Mouse (Mus musculus): Measurements from ENCODE around the gene Tkfc. TPM values are rescaled to one million over a fixed set of nuclear protein-coding genes. Genes with fewer than 3 reads are reported as not detected.

The Tkfc gene
- total RNA-seq, 4 experiments from 2014 or later = 20.6 to 22.2 (median 21.3) TPM

Other genes with a start within 250 kb of the Tkfc start
- gene Syt7, start 216.6 kb downstream of the Tkfc start, total RNA-seq (2022) = 10 to 100 TPM; 32.9 to 54.6 (median 44.5) TPM
- gene Lrrc10b, start 148.2 kb downstream of the Tkfc start, total RNA-seq (2022) = 1 to 10 TPM; 2.6 to 3.8 (median 3.5) TPM
- gene Ppp1r32, start 122.7 kb downstream of the Tkfc start, total RNA-seq (2022) = 1 to 10 TPM in 2 of 4 experiments, under 1 TPM in 2; 0.52 to 2.2 (median 1.0) TPM
- gene Cpsf7, start 80.4 kb downstream of the Tkfc start, total RNA-seq (2022) = 10 to 100 TPM; 46.9 to 89.6 (median 65.8) TPM
- gene Sdhaf2, start 79.5 kb downstream of the Tkfc start, total RNA-seq (2022) = 10 to 100 TPM; 57.2 to 75.2 (median 66.6) TPM
- 10 to 100 TPM; 20.9 to 28.1 (median 23.5) TPM for gene Tmem216, start 49.4 kb downstream of the Tkfc start, total RNA-seq (2022)
- gene Cyb561a3, start 28.5 kb downstream of the Tkfc start, total RNA-seq (2022) = 10 to 100 TPM; 20.4 to 25.9 (median 22.7) TPM
- gene Tmem138, start 28.3 kb downstream of the Tkfc start, total RNA-seq (2022) = 10 to 100 TPM in 2 of 4 experiments, 1 to 10 TPM in 2; 9.3 to 16.1 (median 12.2) TPM
- 100 to 1,000 TPM; 281 to 297 (median 289) TPM for gene Ddb1, start 327 bp downstream of the Tkfc start, total RNA-seq (2022)
- gene Vwce, start 28.6 kb upstream of the Tkfc start, total RNA-seq (2022) = 1 to 10 TPM in 1 of 4 experiments, under 1 TPM in 2, not detected in 1; 0.06 to 1.7 (median 0.59) TPM
- gene Pga5, start 72.4 kb upstream of the Tkfc start, total RNA-seq (2022) = not detected
- 10 to 100 TPM; 24.3 to 40.8 (median 25.3) TPM for gene Vps37c, start 83.1 kb upstream of the Tkfc start, total RNA-seq (2022)
- under 1 TPM in 2 of 4 experiments, not detected in 2; 0.12 to 0.27 TPM for gene Cd5, start 133.3 kb upstream of the Tkfc start, total RNA-seq (2022)
- under 1 TPM in 2 of 4 experiments, not detected in 2; 0.18 to 0.30 TPM for gene Cd6, start 224.4 kb upstream of the Tkfc start, total RNA-seq (2022)
- 1 to 10 TPM; 3.7 to 8.4 (median 5.1) TPM for gene Slc15a3, start 234.1 kb upstream of the Tkfc start, total RNA-seq (2022)

Measured in adrenal gland, adult 8-10 months (tissue).